Mouse (Mus musculus) splenic B cell, adult 2 months (primary cell): ENCODE data around the gene Myoz2.

ENCODE experiments used
- DNase-seq: peaks from one replicate; pipeline ENCODE4 v3.0.0-alpha.2; 2011; ENCODE audit warnings: low read depth, low spot score
- H3K27me3 ChIP-seq: 2 replicates; pipeline ENCODE4 v1.6.1; 2012; ENCODE audit warnings: mild to moderate bottlenecking, low read length, moderate library complexity, mixed read lengths; ENCODE audit not compliant: control insufficient read depth, poor library complexity, insufficient read depth, severe bottlenecking
- H3K36me3 ChIP-seq: 2 replicates; pipeline ENCODE4 v1.6.1; 2012; ENCODE audit warnings: mild to moderate bottlenecking, low read length, moderate library complexity, mixed read lengths; ENCODE audit not compliant: control insufficient read depth, poor library complexity, insufficient read depth, severe bottlenecking

Myoz2 gene

DNA sequence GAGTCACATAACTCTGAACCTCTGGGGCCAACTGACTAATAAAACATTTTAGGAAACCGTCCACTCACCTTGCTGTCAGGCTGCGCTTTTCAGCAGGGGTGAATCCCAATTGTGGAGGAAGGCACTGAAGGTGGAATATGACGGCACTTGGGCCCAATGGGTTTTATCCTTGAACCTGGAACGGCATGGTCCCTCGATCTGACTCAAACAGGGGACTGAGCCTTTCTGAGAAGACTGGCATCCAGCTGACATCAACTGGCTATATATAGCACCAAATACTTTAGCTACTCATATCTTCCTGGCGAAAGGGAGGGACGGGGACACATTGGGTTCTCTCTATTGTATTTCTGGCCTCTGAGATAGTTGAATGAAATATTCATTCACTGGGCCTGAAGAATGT is at the start of gene Myoz2:
Gene Myoz2, minus strand, starts transcription at position 264 of the 400 bp plus-strand sequence.
- DNase-seq: no peak

GRCm38 (mm10) chr3:123081665-123082064 is 46.9 kb upstream of the Myoz2 start:
- Histone ChIP-seq H3K27me3 (no peaks in the 10 kb centered on the region), H3K36me3 (no peaks in the 10 kb centered on the region)
- DNase-seq: no peak

More for the DNA sequence above, at the start of gene Myoz2:
- Histone ChIP-seq H3K36me3 (no peaks in the 10 kb centered on the region), H3K27me3 (no peaks in the 10 kb centered on the region)

GRCm38 (mm10) chr3:123080943-123081342 is 46.1 kb upstream of the Myoz2 start:
- Histone ChIP-seq H3K36me3 (no peaks in the 10 kb centered on the region), H3K27me3 (no peaks in the 10 kb centered on the region)
- no peak for DNase-seq

GRCm38 (mm10) chr3:123080017-123080725 is 45.4 kb upstream of the Myoz2 start:
- no peaks in the 10 kb centered on the region for H3K27me3 ChIP-seq
- DNase-seq: no peak
- no peaks in the 10 kb centered on the region for H3K36me3 ChIP-seq

GRCm38 (mm10) chr3:123075759-123076158 is 40.9 kb upstream of the Myoz2 start:
- DNase-seq: no peak
- no peaks in the 10 kb centered on the region for H3K36me3 ChIP-seq
- H3K27me3 ChIP-seq: no peaks in the 10 kb centered on the region

DNA sequence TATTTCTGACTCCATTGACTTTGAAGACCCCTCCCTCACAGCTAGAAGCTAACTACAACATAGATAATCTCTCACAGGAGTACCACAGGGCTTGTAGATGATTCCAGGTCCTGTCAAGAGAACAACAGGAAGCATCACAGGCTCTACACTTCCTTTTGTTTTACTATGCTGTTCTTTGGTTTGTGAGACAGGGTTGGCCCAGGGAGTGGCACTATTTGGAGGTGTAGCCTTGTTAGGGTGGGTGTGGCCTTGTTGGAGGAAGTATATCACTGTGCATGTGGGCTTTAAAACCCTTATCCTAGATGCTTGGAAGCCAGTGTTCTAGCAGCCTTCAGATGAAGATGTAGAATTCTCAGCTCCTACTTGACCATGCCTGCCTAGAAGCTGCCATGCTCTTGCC is 40.2 kb upstream of the Myoz2 start:
- Histone ChIP-seq H3K27me3 (no peaks in the 10 kb centered on the region), H3K36me3 (no peaks in the 10 kb centered on the region)
- DNase-seq: no peak

DNA sequence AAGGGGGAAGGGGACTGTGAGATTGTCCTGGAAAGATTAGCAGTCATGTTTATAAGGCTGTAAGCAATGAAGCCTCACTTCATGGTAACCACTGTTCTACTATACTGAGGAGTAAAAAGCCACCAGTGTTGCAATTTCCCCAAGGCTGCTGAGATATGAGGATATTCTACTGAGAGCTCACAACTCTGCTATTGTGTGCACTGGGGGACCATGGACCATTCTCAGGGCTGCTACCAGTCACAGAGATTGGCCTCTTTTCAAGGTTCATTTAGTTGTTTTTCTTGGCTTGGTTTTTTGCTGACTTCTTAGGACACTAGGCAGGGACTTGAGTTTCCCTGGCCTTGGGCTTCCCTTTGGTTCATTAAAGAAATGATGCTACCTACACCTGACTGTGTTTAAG is 38.5 kb upstream of the Myoz2 start:
- DNase-seq: no peak
- H3K27me3 ChIP-seq: no peaks in the 10 kb centered on the region

DNA sequence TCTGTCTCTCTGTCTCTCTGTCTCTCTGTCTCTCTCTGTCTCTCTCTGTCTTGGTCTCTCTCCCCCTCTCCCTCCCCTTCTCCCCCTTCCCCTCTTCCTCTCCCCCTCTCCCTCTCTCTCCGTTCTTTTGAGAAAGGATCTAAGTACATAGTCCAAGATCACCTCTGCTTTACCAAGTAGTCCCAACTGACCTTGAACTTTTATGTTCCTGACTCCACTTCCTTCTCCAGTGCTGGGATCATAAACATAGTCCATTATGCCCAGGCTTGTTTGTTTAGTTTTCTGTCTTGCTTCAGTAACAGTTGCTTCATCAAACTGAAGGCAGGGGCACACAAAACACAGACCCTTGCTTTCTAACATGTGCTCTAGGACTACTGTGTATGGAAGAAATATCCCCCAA is 37.7 kb upstream of the Myoz2 start:
- no peak for DNase-seq
- no peaks in the 10 kb centered on the region for H3K27me3 ChIP-seq
- H3K36me3 ChIP-seq: no peaks in the 10 kb centered on the region

More for the DNA sequence above, 38.5 kb upstream of the Myoz2 start:
- H3K36me3 ChIP-seq: no peaks in the 10 kb centered on the region

GRCm38 (mm10) chr3:123070996-123071395 is 36.2 kb upstream of the Myoz2 start:
- Histone ChIP-seq H3K36me3 (no peaks in the 10 kb centered on the region), H3K27me3 (no peaks in the 10 kb centered on the region)
- DNase-seq: no peak

DNA sequence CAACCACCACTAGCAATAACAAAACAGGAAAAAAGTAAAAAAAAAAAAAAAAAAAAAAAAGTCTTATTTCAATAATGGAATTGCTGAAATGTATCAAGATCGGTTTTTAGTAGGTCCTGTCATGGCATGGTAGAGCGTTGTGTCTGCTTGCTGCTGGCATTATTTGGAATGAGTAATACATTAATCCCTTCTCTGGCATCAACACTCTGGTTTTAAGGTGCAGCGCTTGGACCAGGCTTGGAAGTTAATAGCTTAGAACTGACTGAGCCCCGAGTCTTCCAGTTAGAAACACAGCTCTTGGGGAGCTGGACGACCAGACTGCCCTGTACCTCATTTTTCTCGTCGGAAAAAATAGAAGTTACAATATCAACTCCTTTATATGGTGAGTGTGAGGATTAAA is 32.0 kb upstream of the Myoz2 start:
- no peaks in the 10 kb centered on the region for H3K36me3 ChIP-seq
- no peak for DNase-seq
- no peaks in the 10 kb centered on the region for H3K27me3 ChIP-seq

DNA sequence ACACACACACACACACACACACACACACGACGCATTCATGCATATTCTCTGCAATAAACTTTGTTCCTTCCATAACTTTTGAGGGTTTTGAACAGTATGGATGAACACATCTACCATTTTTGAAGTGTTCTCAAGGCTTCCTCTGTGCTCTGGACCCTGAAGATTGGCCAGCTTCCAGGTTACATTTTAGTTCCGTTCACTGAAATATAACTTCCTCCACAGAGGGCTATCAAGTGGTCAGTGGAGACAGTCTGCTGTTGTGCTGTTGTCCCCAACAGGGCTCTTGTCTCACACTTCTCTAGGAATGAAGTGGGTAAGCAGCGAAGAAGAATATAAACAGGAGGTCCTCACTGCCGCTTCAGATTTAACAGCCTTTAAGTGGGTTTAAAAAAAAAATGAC is 30.7 kb upstream of the Myoz2 start:
- DNase-seq: no peak
- Histone ChIP-seq H3K27me3 (no peaks in the 10 kb centered on the region), H3K36me3 (no peaks in the 10 kb centered on the region)

DNA sequence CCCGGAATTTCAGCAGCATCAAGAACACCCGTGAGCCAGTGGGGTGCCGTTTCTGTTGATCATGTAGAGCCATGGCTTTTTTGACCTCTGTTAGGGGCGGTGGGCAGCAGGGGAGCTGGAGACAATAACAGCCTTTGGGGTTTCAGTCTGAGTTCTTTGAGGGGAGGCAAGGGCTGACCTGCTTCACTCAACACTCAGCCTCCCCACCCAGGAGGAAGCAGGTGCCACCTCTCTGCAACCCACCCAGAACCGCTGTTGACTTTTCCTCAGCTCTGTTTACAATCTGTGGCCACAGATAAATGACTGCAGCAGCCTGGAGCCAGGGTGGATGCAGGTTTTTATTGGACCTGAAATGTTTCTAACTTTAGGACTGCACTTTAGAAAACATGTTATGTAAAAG is 29.4 kb upstream of the Myoz2 start:
- no peaks in the 10 kb centered on the region for H3K36me3 ChIP-seq
- H3K27me3 ChIP-seq: no peaks in the 10 kb centered on the region
- no peak for DNase-seq

GRCm38 (mm10) chr3:123061931-123062330 is 27.1 kb upstream of the Myoz2 start:
- no peaks in the 10 kb centered on the region for H3K36me3 ChIP-seq
- DNase-seq: no peak
- no peaks in the 10 kb centered on the region for H3K27me3 ChIP-seq

- Histone ChIP-seq H3K27me3 (no peaks in the 10 kb centered on the region), H3K36me3 (no peaks in the 10 kb centered on the region)
- no peak for DNase-seq
Observed at GRCm38 (mm10) chr3:123058832-123059231, 24.0 kb upstream of the Myoz2 start.

- DNase-seq: no peak
- Histone ChIP-seq H3K36me3 (no peaks in the 10 kb centered on the region), H3K27me3 (no peaks in the 10 kb centered on the region)
Observed at GRCm38 (mm10) chr3:123054178-123054577, 19.4 kb upstream of the Myoz2 start.
